Mouse (Mus musculus) heart, adult 11 months (tissue): ENCODE results near the gene Bcor.

Experiments used
- DNase-seq: peaks from one replicate; pipeline ENCODE4 v3.0.0; 2022

The Bcor gene

GRCm38 (mm10) chrX:12151269-12151995 lies 8.7 kb downstream of the Bcor start:
- no peak for DNase-seq

- no peak for DNase-seq
Observed at GRCm38 (mm10) chrX:12150425-12150824, 9.7 kb downstream of the Bcor start.

GRCm38 (mm10) chrX:12146263-12146662 lies 13.9 kb downstream of the Bcor start:
- no peak for DNase-seq

GRCm38 (mm10) chrX:12142832-12143231 lies 17.3 kb downstream of the Bcor start:
- peak; percentile 53 for DNase-seq

- peak; percentile 91 for DNase-seq
Observed at GRCm38 (mm10) chrX:12140086-12140740, 19.9 kb downstream of the Bcor start.

GRCm38 (mm10) chrX:12138266-12138665 lies 21.9 kb downstream of the Bcor start:
- peak; percentile 89 for DNase-seq

GRCm38 (mm10) chrX:12137121-12137521 lies 23.0 kb downstream of the Bcor start:
- no peak for DNase-seq

- DNase-seq: peak; percentile 98
Observed at GRCm38 (mm10) chrX:12136261-12137101, 23.7 kb downstream of the Bcor start.

- DNase-seq: peak; percentile 98
Observed at GRCm38 (mm10) chrX:12135121-12136111, 24.7 kb downstream of the Bcor start.

- peak; percentile 98 for DNase-seq
Observed at GRCm38 (mm10) chrX:12134541-12134940, 25.6 kb downstream of the Bcor start.

GRCm38 (mm10) chrX:12133836-12134431 lies 26.2 kb downstream of the Bcor start:
- DNase-seq: peak; percentile 93

- peak; percentile 96 for DNase-seq
Observed at GRCm38 (mm10) chrX:12133178-12133835, 26.8 kb downstream of the Bcor start.

GRCm38 (mm10) chrX:12132541-12133177 lies 27.5 kb downstream of the Bcor start:
- DNase-seq: peak; percentile 93

- DNase-seq: peak; percentile 92
Observed at GRCm38 (mm10) chrX:12129828-12130809, 30.0 kb downstream of the Bcor start.

- peak; percentile 98 for DNase-seq
Observed at GRCm38 (mm10) chrX:12129230-12129629, 30.9 kb downstream of the Bcor start.

GRCm38 (mm10) chrX:12128165-12129083 lies 31.7 kb downstream of the Bcor start:
- DNase-seq: peak; percentile 95

- DNase-seq: no peak
Observed at GRCm38 (mm10) chrX:12127799-12128164, 32.4 kb downstream of the Bcor start.

GRCm38 (mm10) chrX:12127106-12127670 lies 33.0 kb downstream of the Bcor start:
- DNase-seq: peak; percentile 87
